Mouse (Mus musculus): ENCODE measurements around the gene Ccin. TPM values are rescaled to one million over a fixed set of nuclear protein-coding genes. Genes with fewer than 3 reads are reported as not detected.

Gene Ccin
- total and polyA plus RNA-seq, 3 experiments, result not detected

DNA sequence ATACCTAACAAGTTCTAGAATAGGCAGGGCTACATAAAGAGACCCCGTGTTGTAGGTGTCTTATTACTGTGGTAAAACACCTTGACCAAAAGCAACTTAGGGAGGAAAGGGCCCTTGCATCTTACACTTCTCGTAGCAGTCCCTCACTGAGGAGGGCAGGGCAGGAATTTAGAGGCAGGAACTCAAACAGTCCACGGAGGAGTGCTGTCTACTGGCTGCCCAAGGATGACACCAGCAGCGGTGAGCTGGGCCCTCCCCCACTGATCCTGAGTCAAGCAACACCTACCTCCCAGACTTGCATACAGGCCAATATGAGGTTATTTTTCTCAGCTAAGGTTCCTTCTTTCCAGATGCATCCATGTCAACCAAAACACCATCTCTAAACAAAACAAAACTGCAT lies 3.0 kb upstream of the Ccin start:
- Histone ChIP-seq H3K9me3 (replicated peaks) (no peaks in the 10 kb centered on the region), H3K27me3 (ENCODE audit: insufficient read depth, low read length) (peaks cover 17% of the 10 kb centered on the region), H3K36me3 (replicated peaks) (peaks cover 50% of the 10 kb centered on the region), H3K4me3 (ENCODE audit: low read depth, low read length) (no peak overlapping the region), H3K4me1 (ENCODE audit: insufficient read depth, low read depth, low read length) (peaks cover 26% of the 10 kb centered on the region)
- no peak for DNase-seq (ENCODE audit: low spot score)
- TF ChIP-seq TAL1 (conservative IDR thresholded peaks at IDR 0.05; ENCODE audit: low read depth, low read length) (no peak), GATA1 (IDR thresholded peaks at IDR 0.05; ENCODE audit: borderline replicate concordance, low read length) (no peak)
- ATAC-seq (ENCODE audit: extremely low read depth, insufficient number of reproducible peaks, low FRiP score, poor library complexity, severe bottlenecking), result no peak

DNA sequence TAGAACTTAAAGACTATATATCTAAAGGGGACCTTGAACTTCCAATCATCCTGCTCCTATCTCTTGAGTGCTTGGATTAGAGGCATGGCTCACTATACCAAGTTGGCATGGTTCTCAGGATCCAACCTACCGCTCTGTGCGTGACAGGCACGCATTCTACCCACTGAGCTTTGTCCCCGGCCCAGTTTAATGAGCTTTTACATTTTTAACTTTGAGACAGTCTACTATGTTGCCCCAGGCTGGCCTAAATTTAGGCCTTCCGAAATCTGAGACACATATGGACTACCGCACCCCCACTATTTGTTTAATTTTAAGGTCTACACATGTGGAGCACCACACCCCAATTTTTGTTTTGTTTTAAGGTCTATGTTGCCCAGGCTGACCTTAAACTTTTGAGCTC lies 2.4 kb upstream of the Ccin start:
- no peak for DNase-seq (ENCODE audit: low spot score)
- Histone ChIP-seq H3K4me1 (ENCODE audit: insufficient read depth, low read depth, low read length) (peaks cover 24% of the 10 kb centered on the region), H3K4me3 (ENCODE audit: low read depth, low read length) (no peak overlapping the region), H3K36me3 (replicated peaks) (peaks cover 49% of the 10 kb centered on the region), H3K9me3 (replicated peaks) (no peaks in the 10 kb centered on the region), H3K27me3 (ENCODE audit: insufficient read depth, low read length) (peaks cover 17% of the 10 kb centered on the region)
- TF ChIP-seq POLR2AphosphoS5 (IDR thresholded peaks at IDR 0.05; ENCODE audit: insufficient replicate concordance, low read depth, low read length) (no peak), GATA1 (IDR thresholded peaks at IDR 0.05; ENCODE audit: borderline replicate concordance, low read length) (no peak), CTCF (IDR thresholded peaks at IDR 0.05; ENCODE audit: low read depth, low read length) (no peak), GATA2 (IDR thresholded peaks at IDR 0.05; ENCODE audit: borderline replicate concordance, low read depth, low read length) (no peak), TAL1 (conservative IDR thresholded peaks at IDR 0.05; ENCODE audit: low read depth, low read length) (no peak)
- ATAC-seq (ENCODE audit: extremely low read depth, insufficient number of reproducible peaks, low FRiP score, poor library complexity, severe bottlenecking), result no peak

GRCm38 (mm10) chr4:43981251-43981650 lies 2.0 kb upstream of the Ccin start:
- Histone ChIP-seq H3K4me3 (ENCODE audit: low read depth, low read length) (no peak overlapping the region), H3K9me3 (replicated peaks) (no peaks in the 10 kb centered on the region), H3K27me3 (ENCODE audit: insufficient read depth, low read length) (peaks cover 17% of the 10 kb centered on the region), H3K36me3 (replicated peaks) (peaks cover 45% of the 10 kb centered on the region), H3K4me1 (ENCODE audit: insufficient read depth, low read depth, low read length) (peaks cover 22% of the 10 kb centered on the region)
- DNase-seq (ENCODE audit: low spot score), result no peak
- TF ChIP-seq CTCF (IDR thresholded peaks at IDR 0.05; ENCODE audit: low read depth, low read length) (no peak), TAL1 (conservative IDR thresholded peaks at IDR 0.05; ENCODE audit: low read depth, low read length) (no peak), POLR2AphosphoS5 (IDR thresholded peaks at IDR 0.05; ENCODE audit: insufficient replicate concordance, low read depth, low read length) (no peak), GATA2 (IDR thresholded peaks at IDR 0.05; ENCODE audit: borderline replicate concordance, low read depth, low read length) (no peak), GATA1 (IDR thresholded peaks at IDR 0.05; ENCODE audit: borderline replicate concordance, low read length) (no peak)
- ATAC-seq (ENCODE audit: extremely low read depth, insufficient number of reproducible peaks, low FRiP score, poor library complexity, severe bottlenecking), result no peak

DNA sequence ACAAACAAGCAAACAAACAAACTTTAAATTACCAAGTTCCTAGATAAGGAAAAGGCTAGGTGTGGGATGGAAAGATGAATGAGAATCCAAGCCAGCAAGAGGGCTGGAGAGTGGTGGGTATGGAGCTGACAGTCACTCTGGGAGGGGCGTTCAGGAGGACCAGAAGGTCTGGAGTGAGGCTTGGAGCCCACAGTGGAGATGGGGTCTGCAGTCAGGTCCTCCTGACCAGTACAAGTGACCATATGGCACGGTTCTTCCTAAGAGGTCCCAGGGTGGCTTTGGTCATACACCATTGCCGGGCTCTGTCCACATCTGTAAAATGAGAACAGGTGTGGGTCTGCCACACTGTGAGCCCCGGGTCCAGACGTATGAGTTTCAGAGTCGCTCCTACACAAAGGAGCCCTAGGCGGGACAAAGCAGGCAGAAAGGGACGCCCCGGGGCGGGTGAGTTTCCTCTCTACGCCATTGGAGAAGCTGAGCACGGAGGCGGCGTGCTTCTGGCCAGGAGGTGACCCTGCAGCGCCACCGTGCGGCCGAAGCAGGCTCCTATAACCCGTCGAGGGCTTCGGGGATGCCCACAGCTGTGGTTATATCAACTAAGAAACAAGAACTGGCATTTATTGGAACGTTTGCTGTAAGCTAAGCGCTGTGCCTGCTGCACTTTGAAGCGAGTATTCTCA lies 1.1 kb upstream of the Ccin start:
- Histone ChIP-seq H3K9me3 (replicated peaks) (no peaks in the 10 kb centered on the region), H3K4me1 (ENCODE audit: insufficient read depth, low read depth, low read length) (peaks cover 22% of the 10 kb centered on the region), H3K4me3 (ENCODE audit: low read depth, low read length) (peak overlapping the region; percentile 47; the same call in 1 of the 2 replicates), H3K27me3 (ENCODE audit: insufficient read depth, low read length) (peaks cover 21% of the 10 kb centered on the region), H3K36me3 (replicated peaks) (peaks cover 37% of the 10 kb centered on the region)
- TF ChIP-seq POLR2AphosphoS5 (IDR thresholded peaks at IDR 0.05; ENCODE audit: insufficient replicate concordance, low read depth, low read length), result no peak
- peak; percentile 73; the same call in 1 of the 2 replicates for TF ChIP-seq CTCF (IDR thresholded peaks at IDR 0.05; ENCODE audit: low read depth, low read length)
- no peak for TF ChIP-seq GATA1 (IDR thresholded peaks at IDR 0.05; ENCODE audit: borderline replicate concordance, low read length)
- peak; percentile 84 for DNase-seq (ENCODE audit: low spot score)
- ATAC-seq (ENCODE audit: extremely low read depth, insufficient number of reproducible peaks, low FRiP score, poor library complexity, severe bottlenecking), result peak; percentile 68

DNA sequence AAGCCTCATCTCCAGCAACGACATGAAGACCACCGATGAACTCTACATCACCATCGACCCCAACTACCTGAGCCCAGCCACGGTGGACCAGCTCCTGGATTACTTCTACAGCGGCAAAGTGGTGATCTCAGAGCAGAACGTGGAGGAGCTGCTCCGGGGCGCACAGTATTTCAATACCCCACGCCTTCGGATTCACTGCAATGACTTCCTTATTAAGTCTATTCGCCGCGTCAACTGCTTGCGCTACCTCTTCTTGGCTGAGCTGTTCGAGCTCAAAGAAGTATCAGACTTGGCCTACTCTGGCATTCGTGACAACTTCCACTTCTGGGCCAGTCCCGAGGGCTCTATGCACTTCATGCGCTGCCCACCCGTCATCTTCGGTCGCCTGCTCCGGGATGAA lies 473 bp downstream of the Ccin start:
- Histone ChIP-seq H3K4me3 (ENCODE audit: low read depth, low read length) (no peak overlapping the region), H3K36me3 (replicated peaks) (peaks cover 21% of the 10 kb centered on the region), H3K27me3 (ENCODE audit: insufficient read depth, low read length) (peaks cover 26% of the 10 kb centered on the region), H3K4me1 (ENCODE audit: insufficient read depth, low read depth, low read length) (peaks cover 22% of the 10 kb centered on the region), H3K9me3 (replicated peaks) (no peaks in the 10 kb centered on the region)
- no peak for TF ChIP-seq GATA1 (IDR thresholded peaks at IDR 0.05; ENCODE audit: borderline replicate concordance, low read length)
- TF ChIP-seq TAL1 (conservative IDR thresholded peaks at IDR 0.05; ENCODE audit: low read depth, low read length), result no peak
- TF ChIP-seq CTCF (IDR thresholded peaks at IDR 0.05; ENCODE audit: low read depth, low read length), result no peak
- TF ChIP-seq POLR2AphosphoS5 (IDR thresholded peaks at IDR 0.05; ENCODE audit: insufficient replicate concordance, low read depth, low read length), result no peak
- TF ChIP-seq GATA2 (IDR thresholded peaks at IDR 0.05; ENCODE audit: borderline replicate concordance, low read depth, low read length), result no peak
- no peak for DNase-seq (ENCODE audit: low spot score)
- ATAC-seq (ENCODE audit: extremely low read depth, insufficient number of reproducible peaks, low FRiP score, poor library complexity, severe bottlenecking), result no peak

GRCm38 (mm10) chr4:43984326-43984725 lies 1.0 kb downstream of the Ccin start:
- Histone ChIP-seq H3K4me1 (ENCODE audit: insufficient read depth, low read depth, low read length) (peaks cover 19% of the 10 kb centered on the region), H3K27me3 (ENCODE audit: insufficient read depth, low read length) (peaks cover 30% of the 10 kb centered on the region), H3K4me3 (ENCODE audit: low read depth, low read length) (no peak overlapping the region), H3K36me3 (replicated peaks) (peaks cover 15% of the 10 kb centered on the region), H3K9me3 (replicated peaks) (no peaks in the 10 kb centered on the region)
- no peak for ATAC-seq (ENCODE audit: extremely low read depth, insufficient number of reproducible peaks, low FRiP score, poor library complexity, severe bottlenecking)
- DNase-seq (ENCODE audit: low spot score), result no peak
- TF ChIP-seq CTCF (IDR thresholded peaks at IDR 0.05; ENCODE audit: low read depth, low read length), result no peak
- TF ChIP-seq POLR2AphosphoS5 (IDR thresholded peaks at IDR 0.05; ENCODE audit: insufficient replicate concordance, low read depth, low read length), result no peak

- no peak overlapping the region for H3K4me3 ChIP-seq (ENCODE audit: low read depth, low read length)
- DNase-seq (ENCODE audit: low spot score) (no peak), ATAC-seq (ENCODE audit: extremely low read depth, insufficient number of reproducible peaks, low FRiP score, poor library complexity, severe bottlenecking) (no peak)
- TF ChIP-seq TAL1 (conservative IDR thresholded peaks at IDR 0.05; ENCODE audit: low read depth, low read length), result no peak
- no peak for TF ChIP-seq POLR2AphosphoS5 (IDR thresholded peaks at IDR 0.05; ENCODE audit: insufficient replicate concordance, low read depth, low read length)
- no peak for TF ChIP-seq CTCF (IDR thresholded peaks at IDR 0.05; ENCODE audit: low read depth, low read length)
- no peak for TF ChIP-seq GATA1 (IDR thresholded peaks at IDR 0.05; ENCODE audit: borderline replicate concordance, low read length)
- TF ChIP-seq GATA2 (IDR thresholded peaks at IDR 0.05; ENCODE audit: borderline replicate concordance, low read depth, low read length), result no peak
- peaks cover 5% of the 10 kb centered on the region for H3K4me1 ChIP-seq (ENCODE audit: insufficient read depth, low read depth, low read length)
- no peaks in the 10 kb centered on the region for H3K9me3 ChIP-seq (replicated peaks)
- H3K27me3 ChIP-seq (ENCODE audit: insufficient read depth, low read length), result peaks cover 30% of the 10 kb centered on the region
- H3K36me3 ChIP-seq (replicated peaks), result no peaks in the 10 kb centered on the region
These were observed 5.7 kb downstream of the Ccin start for GRCm38 (mm10) chr4:43988976-43989375.

All from G1E (cell line).